Mouse (Mus musculus) cortical plate, adult 2 months (tissue): ENCODE results near the gene Tead4. TPM values are rescaled to one million over a fixed set of nuclear protein-coding genes. Genes with fewer than 3 reads are reported as not detected.

ENCODE experiments used
- H3K27ac ChIP-seq: fragments of 200-500 bp; 2 replicates; pipeline ENCODE4 v1.5.1; 2012; ENCODE audit warnings: low read length, control low read depth, inconsistent platforms; ENCODE audit not compliant: insufficient read depth
- H3K4me1 ChIP-seq: fragments of 200-500 bp; 2 replicates; pipeline ENCODE4 v1.6.1; 2011; ENCODE audit warnings: low read length; ENCODE audit not compliant: control insufficient read depth, insufficient read depth
- H3K4me3 ChIP-seq: fragments of 200-500 bp; 2 replicates; pipeline ENCODE4 v1.5.1; 2011; ENCODE audit warnings: mild to moderate bottlenecking, low read length, control low read depth; ENCODE audit not compliant: insufficient read depth
- CTCF ChIP-seq: fragments of 200-500 bp; IDR thresholded peaks from 2 replicates; pipeline ENCODE4 v1.5.1; 2011; ENCODE audit warnings: mild to moderate bottlenecking, control low read depth, low read length; ENCODE audit not compliant: insufficient read depth; ENCODE audit errors: extremely low read depth
- POLR2A ChIP-seq: fragments of 200-500 bp; IDR thresholded peaks from 2 replicates; pipeline ENCODE4 v1.6.1; 2011; ENCODE audit warnings: mild to moderate bottlenecking, low read length, control low read depth; ENCODE audit not compliant: insufficient read depth; ENCODE audit errors: extremely low read depth
- polyA plus RNA-seq: library from polyadenylated mRNA; depleted of rRNA; stranded (reverse); fragments of >200 nt; gene quantifications from 2 replicates; pipeline ENCODE4 v1.2.3, GENCODE M21; 2012; rRNA removed

The Tead4 gene
- 0.42 and 0.63 TPM in 2 replicates for polyA plus RNA-seq

GRCm38 (mm10) chr6:128300134-128301001 lies at the start of gene Tead4:
Gene Tead4, minus strand, starts transcription at chr6:128300823.
- no peaks in the 10 kb centered on the region for H3K4me1 ChIP-seq
- H3K4me3 ChIP-seq = peak within 1 kb of the TSS; percentile 33
- H3K27ac ChIP-seq = no peak within 1 kb of the TSS; the same call in 1 of the 2 replicates
- no peak for TF ChIP-seq POLR2A
- no peak for TF ChIP-seq CTCF

GRCm38 (mm10) chr6:128349711-128350110 lies 49.1 kb upstream of the Tead4 start:
- no peak for TF ChIP-seq POLR2A
- TF ChIP-seq CTCF = no peak
- peaks cover 8% of the 10 kb centered on the region for H3K4me1 ChIP-seq
- no peak overlapping the region for H3K27ac ChIP-seq

GRCm38 (mm10) chr6:128346782-128347181 lies 46.2 kb upstream of the Tead4 start:
- Histone ChIP-seq H3K4me1 (peaks cover 8% of the 10 kb centered on the region), H3K4me3 (no peak overlapping the region), H3K27ac (peak overlapping the region; percentile 38; the same call in 1 of the 2 replicates)
- no peak for TF ChIP-seq POLR2A

More at GRCm38 (mm10) chr6:128349711-128350110, 49.1 kb upstream of the Tead4 start:
- no peak overlapping the region for H3K4me3 ChIP-seq

GRCm38 (mm10) chr6:128345623-128346022 lies 45.0 kb upstream of the Tead4 start:
- H3K4me3 ChIP-seq = no peak overlapping the region
- H3K27ac ChIP-seq = no peak overlapping the region
- no peak for TF ChIP-seq POLR2A
- no peak for TF ChIP-seq CTCF
- H3K4me1 ChIP-seq = peaks cover 8% of the 10 kb centered on the region

- Histone ChIP-seq H3K4me1 (peaks cover 6% of the 10 kb centered on the region), H3K27ac (no peak overlapping the region), H3K4me3 (no peak overlapping the region)
- TF ChIP-seq POLR2A (no peak), CTCF (no peak)
Measured at GRCm38 (mm10) chr6:128341956-128342723, 41.5 kb upstream of the Tead4 start.

GRCm38 (mm10) chr6:128338876-128339275 lies 38.3 kb upstream of the Tead4 start:
- H3K4me3 ChIP-seq = no peak overlapping the region
- no peak for TF ChIP-seq POLR2A
- no peak for TF ChIP-seq CTCF
- peaks cover 4% of the 10 kb centered on the region for H3K4me1 ChIP-seq
- no peak overlapping the region for H3K27ac ChIP-seq

- TF ChIP-seq CTCF (no peak), POLR2A (no peak)
- no peak overlapping the region for H3K4me3 ChIP-seq
- H3K27ac ChIP-seq = no peak overlapping the region
- H3K4me1 ChIP-seq = peaks cover 4% of the 10 kb centered on the region
Measured at GRCm38 (mm10) chr6:128337467-128337866, 36.8 kb upstream of the Tead4 start.

GRCm38 (mm10) chr6:128334397-128335124 lies 33.9 kb upstream of the Tead4 start:
- Histone ChIP-seq H3K4me1 (peaks cover 2% of the 10 kb centered on the region; the same call in 1 of the 2 replicates), H3K4me3 (no peak overlapping the region), H3K27ac (no peak overlapping the region)
- TF ChIP-seq CTCF (peak; percentile 63), POLR2A (no peak)

- no peak overlapping the region for H3K27ac ChIP-seq
- H3K4me1 ChIP-seq = no peaks in the 10 kb centered on the region
- TF ChIP-seq CTCF = peak; percentile 47
- no peak for TF ChIP-seq POLR2A
Measured at GRCm38 (mm10) chr6:128318317-128318716, 17.7 kb upstream of the Tead4 start.

More at GRCm38 (mm10) chr6:128318317-128318716, 17.7 kb upstream of the Tead4 start:
- no peak overlapping the region for H3K4me3 ChIP-seq
